Mouse (Mus musculus): Measurements from ENCODE around the gene Gm3336. TPM values are rescaled to one million over a fixed set of nuclear protein-coding genes. Genes with fewer than 3 reads are reported as not detected.
A peak's percentile ranks its signal among the peaks of the same experiment; 100 is the strongest.

The Gm3336 gene
- polyA plus RNA-seq, 1 experiment from 2014 or later, result not detected

GRCm38 (mm10) chr8:70738211-70738610 lies 19.9 kb downstream of the Gm3336 start:
- DNase-seq (ENCODE audit: low spot score), result no peak
- peaks cover 4% of the 10 kb centered on the region for H3K4me1 ChIP-seq (ENCODE audit: control insufficient read depth, insufficient read depth, low read length)
- ATAC-seq (replicated peaks; ENCODE audit: insufficient number of reproducible peaks, low FRiP score, low TSS enrichment, low read depth), result no peak
- no peaks in the 10 kb centered on the region for H3K36me3 ChIP-seq (replicated peaks; ENCODE audit: control insufficient read depth, insufficient read depth, low read depth, low read length)
- no peak overlapping the region for H3K4me2 ChIP-seq (ENCODE audit: low read depth, low read length)
- no peaks in the 10 kb centered on the region for H3K9me3 ChIP-seq (replicated peaks; ENCODE audit: control insufficient read depth, low read length)
- WGBS, result 61% methylated on average over 3 of the region's 3 CpGs
- H3K27ac ChIP-seq (replicated peaks; ENCODE audit: low read depth, low read length), result no peak overlapping the region
- H3K9ac ChIP-seq (replicated peaks; ENCODE audit: low read length), result no peak overlapping the region
- no peak overlapping the region for H3K4me3 ChIP-seq (ENCODE audit: low read depth, low read length)
- peaks cover 14% of the 10 kb centered on the region for H3K27me3 ChIP-seq (ENCODE audit: control insufficient read depth, insufficient read depth, low read length)

- ATAC-seq (replicated peaks; ENCODE audit: insufficient number of reproducible peaks, low FRiP score, low TSS enrichment, low read depth) (no peak), DNase-seq (ENCODE audit: low spot score) (no peak)
- H3K9ac ChIP-seq (replicated peaks; ENCODE audit: low read length), result no peak overlapping the region
- no peak overlapping the region for H3K4me3 ChIP-seq (ENCODE audit: low read depth, low read length)
- H3K27me3 ChIP-seq (ENCODE audit: control insufficient read depth, insufficient read depth, low read length), result peaks cover 37% of the 10 kb centered on the region
- peaks cover 9% of the 10 kb centered on the region for H3K4me1 ChIP-seq (ENCODE audit: control insufficient read depth, insufficient read depth, low read length)
- no peaks in the 10 kb centered on the region for H3K36me3 ChIP-seq (replicated peaks; ENCODE audit: control insufficient read depth, insufficient read depth, low read depth, low read length)
- no peaks in the 10 kb centered on the region for H3K9me3 ChIP-seq (replicated peaks; ENCODE audit: control insufficient read depth, low read length)
- WGBS, result 50% methylated on average over 5 of the region's 5 CpGs
- H3K27ac ChIP-seq (replicated peaks; ENCODE audit: low read depth, low read length), result no peak overlapping the region
- H3K4me2 ChIP-seq (ENCODE audit: low read depth, low read length), result no peak overlapping the region
Measured at GRCm38 (mm10) chr8:70741661-70742060, 23.3 kb downstream of the Gm3336 start.

- H3K27ac ChIP-seq (replicated peaks; ENCODE audit: low read depth, low read length), result no peak overlapping the region
- H3K9ac ChIP-seq (replicated peaks; ENCODE audit: low read length), result no peak overlapping the region
- peaks cover 9% of the 10 kb centered on the region for H3K4me1 ChIP-seq (ENCODE audit: control insufficient read depth, insufficient read depth, low read length)
- no peaks in the 10 kb centered on the region for H3K36me3 ChIP-seq (replicated peaks; ENCODE audit: control insufficient read depth, insufficient read depth, low read depth, low read length)
- no peaks in the 10 kb centered on the region for H3K9me3 ChIP-seq (replicated peaks; ENCODE audit: control insufficient read depth, low read length)
- H3K4me3 ChIP-seq (ENCODE audit: low read depth, low read length), result no peak overlapping the region
- no peak overlapping the region for H3K4me2 ChIP-seq (ENCODE audit: low read depth, low read length)
- 63% methylated on average over 11 of the region's 11 CpGs for WGBS
- peaks cover 41% of the 10 kb centered on the region for H3K27me3 ChIP-seq (ENCODE audit: control insufficient read depth, insufficient read depth, low read length)
- ATAC-seq (replicated peaks; ENCODE audit: insufficient number of reproducible peaks, low FRiP score, low TSS enrichment, low read depth) (no peak), DNase-seq (ENCODE audit: low spot score) (no peak)
Measured at GRCm38 (mm10) chr8:70742176-70742575, 23.8 kb downstream of the Gm3336 start.

- Histone ChIP-seq H3K27me3 (ENCODE audit: control insufficient read depth, insufficient read depth, low read length) (peaks cover 41% of the 10 kb centered on the region), H3K4me2 (ENCODE audit: low read depth, low read length) (peak overlapping the region; percentile 19), H3K9ac (replicated peaks; ENCODE audit: low read length) (peak overlapping the region; percentile 26; the same call in 1 of the 2 replicates), H3K4me1 (ENCODE audit: control insufficient read depth, insufficient read depth, low read length) (peaks cover 9% of the 10 kb centered on the region), H3K4me3 (ENCODE audit: low read depth, low read length) (no peak overlapping the region; the same call in 1 of the 2 replicates), H3K36me3 (replicated peaks; ENCODE audit: control insufficient read depth, insufficient read depth, low read depth, low read length) (no peaks in the 10 kb centered on the region), H3K9me3 (replicated peaks; ENCODE audit: control insufficient read depth, low read length) (no peaks in the 10 kb centered on the region), H3K27ac (replicated peaks; ENCODE audit: low read depth, low read length) (no peak overlapping the region)
- WGBS, result 3% methylated on average over 36 of the region's 38 CpGs
- ATAC-seq (replicated peaks; ENCODE audit: insufficient number of reproducible peaks, low FRiP score, low TSS enrichment, low read depth) (no peak), DNase-seq (ENCODE audit: low spot score) (no peak)
Measured at GRCm38 (mm10) chr8:70742981-70743655, 24.8 kb downstream of the Gm3336 start.

- Histone ChIP-seq H3K9me3 (replicated peaks; ENCODE audit: control insufficient read depth, low read length) (no peaks in the 10 kb centered on the region), H3K4me2 (ENCODE audit: low read depth, low read length) (peak overlapping the region; percentile 42), H3K27me3 (ENCODE audit: control insufficient read depth, insufficient read depth, low read length) (peaks cover 41% of the 10 kb centered on the region), H3K27ac (replicated peaks; ENCODE audit: low read depth, low read length) (no peak overlapping the region), H3K36me3 (replicated peaks; ENCODE audit: control insufficient read depth, insufficient read depth, low read depth, low read length) (no peaks in the 10 kb centered on the region), H3K4me3 (ENCODE audit: low read depth, low read length) (peak overlapping the region; percentile 26), H3K4me1 (ENCODE audit: control insufficient read depth, insufficient read depth, low read length) (peaks cover 9% of the 10 kb centered on the region), H3K9ac (replicated peaks; ENCODE audit: low read length) (peak overlapping the region; percentile 34)
- DNase-seq (ENCODE audit: low spot score) (peak; percentile 56), ATAC-seq (replicated peaks; ENCODE audit: insufficient number of reproducible peaks, low FRiP score, low TSS enrichment, low read depth) (0 out of 2 replicates have a peak, but pooled peaks have one; percentile 21)
- WGBS, result 3% methylated on average over 48 of the region's 48 CpGs
Measured at GRCm38 (mm10) chr8:70743656-70744590, 25.6 kb downstream of the Gm3336 start.

- H3K9me3 ChIP-seq (replicated peaks; ENCODE audit: control insufficient read depth, low read length), result no peaks in the 10 kb centered on the region
- DNase-seq (ENCODE audit: low spot score) (no peak), ATAC-seq (replicated peaks; ENCODE audit: insufficient number of reproducible peaks, low FRiP score, low TSS enrichment, low read depth) (no peak)
- WGBS, result 52% methylated on average over 11 of the region's 11 CpGs
- H3K9ac ChIP-seq (replicated peaks; ENCODE audit: low read length), result no peak overlapping the region
- no peak overlapping the region for H3K27ac ChIP-seq (replicated peaks; ENCODE audit: low read depth, low read length)
- no peak overlapping the region for H3K4me2 ChIP-seq (ENCODE audit: low read depth, low read length)
- peaks cover 9% of the 10 kb centered on the region for H3K4me1 ChIP-seq (ENCODE audit: control insufficient read depth, insufficient read depth, low read length)
- H3K4me3 ChIP-seq (ENCODE audit: low read depth, low read length), result no peak overlapping the region
- no peaks in the 10 kb centered on the region for H3K36me3 ChIP-seq (replicated peaks; ENCODE audit: control insufficient read depth, insufficient read depth, low read depth, low read length)
- H3K27me3 ChIP-seq (ENCODE audit: control insufficient read depth, insufficient read depth, low read length), result peaks cover 41% of the 10 kb centered on the region
Measured at GRCm38 (mm10) chr8:70744806-70745205, 26.5 kb downstream of the Gm3336 start.

- H3K4me2 ChIP-seq (ENCODE audit: low read depth, low read length), result no peak overlapping the region
- no peaks in the 10 kb centered on the region for H3K36me3 ChIP-seq (replicated peaks; ENCODE audit: control insufficient read depth, insufficient read depth, low read depth, low read length)
- peaks cover 41% of the 10 kb centered on the region for H3K27me3 ChIP-seq (ENCODE audit: control insufficient read depth, insufficient read depth, low read length)
- no peak overlapping the region for H3K9ac ChIP-seq (replicated peaks; ENCODE audit: low read length)
- H3K27ac ChIP-seq (replicated peaks; ENCODE audit: low read depth, low read length), result no peak overlapping the region
- H3K4me1 ChIP-seq (ENCODE audit: control insufficient read depth, insufficient read depth, low read length), result peaks cover 9% of the 10 kb centered on the region
- 50% methylated on average over 19 of the region's 19 CpGs for WGBS
- no peak for DNase-seq (ENCODE audit: low spot score)
- H3K4me3 ChIP-seq (ENCODE audit: low read depth, low read length), result no peak overlapping the region
- ATAC-seq (replicated peaks; ENCODE audit: insufficient number of reproducible peaks, low FRiP score, low TSS enrichment, low read depth), result no peak
- H3K9me3 ChIP-seq (replicated peaks; ENCODE audit: control insufficient read depth, low read length), result no peaks in the 10 kb centered on the region
Measured at GRCm38 (mm10) chr8:70745691-70746220, 27.4 kb downstream of the Gm3336 start.
